Mouse (Mus musculus) hindbrain, embryonic 11.5 days (tissue): ENCODE measurements around the gene Fbxo27. TPM values are rescaled to one million over a fixed set of nuclear protein-coding genes. Genes with fewer than 3 reads are reported as not detected.

Experiments used
- ATAC-seq: fragments of 200-750 bp; cut with Nextera tagmentation; 2 replicates; pipeline ENCODE4 v1.8.0; 2017; ENCODE audit warnings: mild to moderate bottlenecking, moderate TSS enrichment, moderate library complexity; ENCODE audit not compliant: low FRiP score
- DNase-seq: peaks from one replicate; pipeline ENCODE4 v3.0.0-alpha.2; 2015; ENCODE audit warnings: low spot score
- H3K27ac ChIP-seq: fragments of 300-500 bp; sonication (generic); 2 replicates; pipeline ENCODE4 v1.5.1; 2014; ENCODE audit warnings: mild to moderate bottlenecking, low read depth, low read length
- H3K27me3 ChIP-seq: fragments of 300-500 bp; sonication (generic); 2 replicates; pipeline ENCODE4 v1.6.1; 2014; ENCODE audit warnings: mild to moderate bottlenecking, low read length, moderate library complexity, mixed read lengths; ENCODE audit not compliant: control insufficient read depth, insufficient read depth
- H3K36me3 ChIP-seq: fragments of 300-500 bp; sonication (generic); 2 replicates; pipeline ENCODE4 v1.6.1; 2014; ENCODE audit warnings: mild to moderate bottlenecking, low read length, moderate library complexity, mixed read lengths; ENCODE audit not compliant: control insufficient read depth, insufficient read depth
- H3K4me1 ChIP-seq: fragments of 300-500 bp; sonication (generic); replicated peaks from 2 replicates; pipeline ENCODE4 v1.6.1; 2014; ENCODE audit warnings: low read length, mixed read lengths; ENCODE audit not compliant: control insufficient read depth, insufficient read depth
- H3K4me2 ChIP-seq: fragments of 300-500 bp; sonication (generic); replicated peaks from 2 replicates; pipeline ENCODE4 v1.6.1; 2014; ENCODE audit warnings: mild to moderate bottlenecking, low read depth, low read length
- H3K4me3 ChIP-seq: fragments of 300-500 bp; sonication (generic); 2 replicates; pipeline ENCODE4 v1.5.1; 2014; ENCODE audit warnings: low read depth, low read length
- H3K9ac ChIP-seq: fragments of 300-500 bp; sonication (generic); 2 replicates; pipeline ENCODE4 v1.6.1; 2014; ENCODE audit warnings: low read depth, low read length
- H3K9me3 ChIP-seq: fragments of 300-500 bp; sonication (generic); 2 replicates; pipeline ENCODE4 v1.6.1; 2016; ENCODE audit warnings: low read length; ENCODE audit not compliant: control insufficient read depth
- WGBS: fragments of 180-500 bp; shearing (Covaris S2); extraction: QIAGEN DNeasy Blood & Tissue Kit; methylation state at CpG from one replicate; pipeline ENCODE4 v1.1.7; 2014; 5-methylcytosine and 5-hydroxymethylcytosine counted together
- polyA plus RNA-seq: library from polyadenylated mRNA; unstranded; fragments of >200 nt; fragmentation: Nextera tagmentation; extraction: Ambion mirVana; gene quantifications from 2 replicates; pipeline ENCODE4 v1.2.1, GENCODE M21; 2014

Fbxo27 gene
- polyA plus RNA-seq, 1 experiment from 2014 or later = 5.5 TPM

DNA sequence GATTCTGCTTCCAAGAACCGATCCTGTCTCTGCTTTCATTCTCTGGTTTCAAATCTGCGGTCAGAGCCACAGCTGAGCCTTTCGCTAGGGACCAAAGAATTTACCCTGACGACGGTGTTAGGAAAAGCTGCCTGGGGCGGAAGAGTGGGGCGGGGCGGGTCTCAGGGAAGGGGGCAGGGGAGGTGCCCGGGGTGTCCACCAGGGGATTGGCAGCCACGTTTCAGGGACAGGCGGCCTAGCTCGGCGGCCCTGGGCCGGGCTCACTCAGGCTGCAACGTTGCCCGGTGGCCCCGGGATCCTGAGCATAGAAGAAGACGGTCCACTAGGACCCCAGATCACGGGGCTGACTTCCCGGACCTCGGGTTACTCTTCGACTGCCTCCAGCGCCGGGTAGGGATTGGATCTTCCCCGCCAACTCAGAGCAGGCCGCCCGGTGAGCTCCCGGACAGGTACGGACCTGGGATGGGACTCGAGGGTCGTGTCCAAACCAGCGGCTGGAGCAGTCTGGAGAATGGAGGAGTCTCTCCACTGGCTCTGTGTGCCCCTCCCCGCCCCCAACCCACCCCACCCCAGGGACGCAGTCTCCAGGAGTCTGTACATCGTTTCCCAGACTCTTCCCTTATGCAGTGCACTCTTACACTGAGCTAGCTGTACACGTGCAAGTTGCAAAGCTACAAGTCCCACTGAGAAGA is 24.1 kb downstream of the Fbxo27 start, which contains the start of gene Fbxo17:
Gene Fbxo17 (plus strand): TSS at position 215 of the 692 bp plus-strand sequence.
- no peaks in the 10 kb centered on the region for H3K27me3 ChIP-seq
- H3K36me3 ChIP-seq = no peaks in the 10 kb centered on the region
- H3K9ac ChIP-seq = peak within 1 kb of the TSS; percentile 62
- 4% methylated on average over 32 of the region's 36 CpGs for WGBS
- peak; percentile 74 for DNase-seq
- peak; percentile 72 for ATAC-seq
- H3K4me2 ChIP-seq = peak within 1 kb of the TSS; percentile 68
- peak within 1 kb of the TSS; percentile 41 for H3K4me3 ChIP-seq
- no peaks in the 10 kb centered on the region for H3K9me3 ChIP-seq
- H3K4me1 ChIP-seq = no peaks in the 10 kb centered on the region
- H3K27ac ChIP-seq = no peak within 1 kb of the TSS

- H3K9ac ChIP-seq = no peak overlapping the region
- H3K4me1 ChIP-seq = no peaks in the 10 kb centered on the region
- H3K4me3 ChIP-seq = no peak overlapping the region
- H3K27ac ChIP-seq = no peak overlapping the region
- no peaks in the 10 kb centered on the region for H3K36me3 ChIP-seq
- DNase-seq = no peak
- H3K27me3 ChIP-seq = no peaks in the 10 kb centered on the region
- 89% methylated on average over 10 of the region's 10 CpGs for WGBS
- no peaks in the 10 kb centered on the region for H3K9me3 ChIP-seq
- ATAC-seq = no peak
- no peak overlapping the region for H3K4me2 ChIP-seq
Measured at GRCm38 (mm10) chr7:28717726-28718125, 25.1 kb downstream of the Fbxo27 start.

DNA sequence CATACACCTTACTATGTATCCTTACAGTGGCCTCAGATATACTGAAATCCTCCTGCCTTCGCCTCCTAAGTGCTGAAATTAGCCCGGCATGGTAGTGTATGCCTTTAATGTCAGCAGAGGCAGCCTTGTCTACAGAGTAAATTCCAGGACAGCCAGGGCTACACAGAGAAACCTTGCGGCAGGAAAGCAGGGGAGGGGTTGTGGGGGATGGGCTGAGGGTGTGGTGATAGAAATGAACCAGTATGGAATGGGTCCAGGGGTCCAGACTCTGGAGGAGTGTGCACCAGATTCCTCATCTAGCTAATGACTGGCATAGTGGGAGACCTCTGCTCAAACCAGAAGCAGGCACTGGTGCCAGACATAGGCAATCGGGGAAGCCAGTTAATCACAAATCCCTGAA is 26.5 kb downstream of the Fbxo27 start:
- ATAC-seq (no peak), DNase-seq (no peak)
- Histone ChIP-seq H3K4me2 (no peak overlapping the region), H3K27me3 (no peaks in the 10 kb centered on the region), H3K27ac (no peak overlapping the region), H3K4me3 (no peak overlapping the region), H3K9me3 (no peaks in the 10 kb centered on the region), H3K9ac (no peak overlapping the region), H3K36me3 (no peaks in the 10 kb centered on the region), H3K4me1 (no peaks in the 10 kb centered on the region)
- 61% methylated on average over 4 of the region's 4 CpGs for WGBS

- 95% methylated on average over 2 of the region's 2 CpGs for WGBS
- Histone ChIP-seq H3K36me3 (no peaks in the 10 kb centered on the region), H3K9me3 (no peaks in the 10 kb centered on the region), H3K4me1 (no peaks in the 10 kb centered on the region), H3K4me3 (no peak overlapping the region), H3K4me2 (no peak overlapping the region), H3K9ac (no peak overlapping the region), H3K27ac (no peak overlapping the region), H3K27me3 (no peaks in the 10 kb centered on the region)
- DNase-seq (no peak), ATAC-seq (no peak)
Measured at GRCm38 (mm10) chr7:28719650-28720049, 27.0 kb downstream of the Fbxo27 start.

DNA sequence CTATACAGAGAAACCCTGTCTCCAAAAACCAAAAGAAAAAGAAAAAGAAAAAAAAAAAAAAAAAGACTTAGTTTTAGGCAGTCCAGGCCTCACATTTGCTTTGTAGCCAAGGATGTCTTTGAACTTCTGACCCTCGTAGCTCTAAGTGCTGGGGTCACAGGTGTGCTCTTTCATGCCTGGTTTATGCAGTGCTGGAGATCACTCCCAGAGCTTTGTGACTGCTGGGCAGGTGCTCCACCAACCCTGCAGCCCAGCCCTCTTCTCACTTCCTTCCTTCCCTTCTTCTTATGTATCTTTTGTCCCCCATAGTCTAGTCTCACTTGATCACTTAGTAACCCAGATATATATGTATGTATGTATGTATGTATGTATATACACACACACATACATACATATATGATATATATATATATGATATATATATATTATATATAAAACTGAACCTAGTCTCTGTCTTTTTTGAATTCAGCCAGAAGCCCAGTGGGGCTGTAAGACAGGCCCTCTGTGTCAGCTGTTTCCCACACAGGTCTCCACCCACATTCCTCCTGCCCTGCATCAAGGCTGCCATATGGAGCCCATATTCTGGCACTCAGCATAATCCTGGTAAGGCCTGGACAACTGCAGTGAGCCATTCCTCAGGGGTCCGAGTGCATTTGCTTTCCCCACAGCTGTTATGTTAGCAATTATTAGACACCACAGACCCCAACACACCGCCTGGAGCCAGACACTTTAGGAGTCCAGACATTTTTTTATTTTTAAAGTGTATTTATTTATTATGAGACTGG is 28.3 kb downstream of the Fbxo27 start:
- H3K36me3 ChIP-seq = no peaks in the 10 kb centered on the region
- H3K27me3 ChIP-seq = no peaks in the 10 kb centered on the region
- no peak for ATAC-seq
- H3K4me3 ChIP-seq = no peak overlapping the region
- H3K9me3 ChIP-seq = no peaks in the 10 kb centered on the region
- no peak overlapping the region for H3K9ac ChIP-seq
- 61% methylated on average over 3 of the region's 3 CpGs for WGBS
- no peaks in the 10 kb centered on the region for H3K4me1 ChIP-seq
- no peak overlapping the region for H3K27ac ChIP-seq
- DNase-seq = no peak
- no peak overlapping the region for H3K4me2 ChIP-seq

GRCm38 (mm10) chr7:28722079-28722478 is 29.4 kb downstream of the Fbxo27 start:
- no peak for DNase-seq
- Histone ChIP-seq H3K27me3 (no peaks in the 10 kb centered on the region), H3K27ac (no peak overlapping the region), H3K9ac (no peak overlapping the region), H3K36me3 (no peaks in the 10 kb centered on the region), H3K4me3 (no peak overlapping the region), H3K4me2 (no peak overlapping the region), H3K4me1 (no peaks in the 10 kb centered on the region), H3K9me3 (no peaks in the 10 kb centered on the region)
- no peak for ATAC-seq
- 92% methylated on average over 7 of the region's 7 CpGs for WGBS

GRCm38 (mm10) chr7:28724613-28725012 is 32.0 kb downstream of the Fbxo27 start:
- whole genome bisulfite sequencing = 94% methylated on average over 2 of the region's 2 CpGs
- Histone ChIP-seq H3K4me3 (no peak overlapping the region), H3K36me3 (no peaks in the 10 kb centered on the region), H3K4me2 (no peak overlapping the region), H3K9ac (no peak overlapping the region), H3K27ac (no peak overlapping the region), H3K27me3 (no peaks in the 10 kb centered on the region), H3K4me1 (no peaks in the 10 kb centered on the region), H3K9me3 (no peaks in the 10 kb centered on the region)
- DNase-seq (no peak), ATAC-seq (no peak)

DNA sequence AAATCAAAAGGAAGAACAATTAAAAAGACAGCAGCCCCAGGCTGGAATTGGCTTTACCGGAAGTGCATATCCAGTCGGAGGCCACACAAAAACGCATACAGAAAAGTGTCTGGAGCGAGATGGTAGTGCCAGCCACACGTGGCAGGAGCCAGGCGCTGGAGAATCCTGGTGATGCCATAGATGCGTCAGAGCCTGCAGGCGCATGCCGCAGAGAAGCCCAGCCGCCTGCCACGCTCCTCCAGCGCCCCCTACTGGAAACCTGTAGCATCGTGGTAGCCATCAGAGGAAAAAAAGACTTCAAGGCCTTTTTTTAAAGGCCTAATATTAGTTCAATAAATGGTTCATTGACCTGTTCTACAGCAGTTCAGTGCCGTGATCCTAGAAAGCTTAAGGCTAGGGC is 34.0 kb downstream of the Fbxo27 start:
- Histone ChIP-seq H3K4me3 (no peak overlapping the region), H3K9me3 (no peaks in the 10 kb centered on the region; the same call in 1 of the 2 replicates), H3K9ac (no peak overlapping the region), H3K36me3 (no peaks in the 10 kb centered on the region), H3K4me2 (no peak overlapping the region), H3K27ac (no peak overlapping the region), H3K27me3 (no peaks in the 10 kb centered on the region), H3K4me1 (no peaks in the 10 kb centered on the region)
- WGBS = 8% methylated on average over 14 of the region's 14 CpGs
- ATAC-seq (no peak), DNase-seq (peak; percentile 87)
